Mouse (Mus musculus) heart, postnatal 0 days (tissue): Measurements from ENCODE around the gene Per1.

ENCODE experiments used
- CTCF ChIP-seq: IDR thresholded peaks from 2 replicates; pipeline ENCODE4 v1.5.1; 2016; ENCODE audit warnings: antibody characterized with exemption, control low read depth, low read depth
- EP300 ChIP-seq: IDR thresholded peaks from 2 replicates; pipeline ENCODE4 v1.6.1; 2016; ENCODE audit warnings: antibody characterized with exemption, low read depth

DNA sequence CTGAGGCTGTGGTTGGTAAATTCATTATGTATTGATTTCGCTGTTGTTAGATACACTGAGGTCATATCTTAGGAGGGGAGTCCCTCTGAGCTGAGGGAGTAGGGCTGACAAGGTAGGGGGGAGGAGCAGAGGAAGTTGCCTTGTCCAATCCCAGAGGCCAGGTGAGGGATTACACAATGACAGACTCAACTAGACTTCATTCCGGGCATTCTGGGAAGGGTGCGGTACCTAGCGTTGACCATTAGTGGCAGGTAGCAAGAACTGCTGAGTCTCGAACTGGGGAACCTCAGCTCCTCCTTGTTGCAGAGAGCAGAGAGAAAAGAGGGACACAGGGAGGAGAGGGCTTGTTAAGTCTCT, 38.5 kb downstream of the Per1 start:
- no peak for TF ChIP-seq CTCF
- TF ChIP-seq EP300: no peak
